ENCODE assay signal across 22 mouse cellular contexts in the genomic region with DNA sequence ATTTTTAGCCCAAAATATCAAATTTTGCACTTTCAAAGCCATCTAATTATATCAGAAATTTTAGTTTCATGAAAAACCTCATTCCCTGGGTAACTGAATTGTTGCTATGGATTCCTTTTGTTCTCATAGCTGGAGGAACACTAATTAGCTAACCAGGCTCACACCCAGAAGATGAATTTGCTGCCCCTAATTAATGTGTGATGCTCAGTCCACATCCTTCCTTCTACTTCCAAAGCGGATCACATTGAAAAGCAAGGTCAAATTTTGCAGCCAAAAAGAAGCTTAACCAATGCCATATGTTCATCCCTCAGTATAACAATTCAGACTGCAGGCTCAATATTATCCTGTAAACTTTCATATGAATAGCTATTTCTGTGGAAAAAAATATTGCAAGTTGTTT. TPM values are rescaled to one million over a fixed set of nuclear protein-coding genes. Genes with fewer than 3 reads are reported as not detected.
A peak's percentile ranks its signal among the peaks of the same experiment; 100 is the strongest.
DNase-seq lines count a peak whose midpoint lies in the region; ATAC-seq and TF ChIP-seq lines count a peak whose summit lies in the region.
"Had no signal": no experiment of that assay in that cellular context is flagged by ENCODE, and none has a peak within 500 bp of the region (broad histone marks: within the 10 kb centered on the region; RNA-seq: fewer than 3 reads in every experiment).

No protein-coding gene starts in this region.

- peak overlapping the region; percentile 60; the same call in 1 of the 2 replicates for H3K27ac ChIP-seq in gastrocnemius, adult 2 months
- H3K27ac ChIP-seq in midbrain, embryonic 14.5 days (replicated peaks; ENCODE audit: low read depth, low read length) = no peak overlapping the region
- H3K27ac ChIP-seq in midbrain, embryonic 16.5 days (ENCODE audit: low read length) = no peak overlapping the region
- H3K27ac ChIP-seq in forebrain, embryonic 10.5 days = peak overlapping the region; percentile 74; the same call in 1 of the 2 replicates
- no peak overlapping the region for H3K27ac ChIP-seq in forebrain, postnatal 0 days (ENCODE audit: low read depth, low read length)
- H3K27ac ChIP-seq: heart, embryonic 15.5 days had no signal

- H3K9ac ChIP-seq in midbrain, embryonic 14.5 days (replicated peaks; ENCODE audit: low read length) = no peak overlapping the region
- no peak overlapping the region for H3K9ac ChIP-seq in midbrain, embryonic 16.5 days (ENCODE audit: low read depth, low read length)
- H3K9ac ChIP-seq in forebrain, postnatal 0 days = no peak overlapping the region
- H3K9ac ChIP-seq: heart, embryonic 15.5 days had no signal

- WGBS in midbrain, embryonic 14.5 days = 82% methylated on average over 1 of the region's 1 CpGs
- 47% methylated on average over 1 of the region's 1 CpGs for WGBS in midbrain, embryonic 16.5 days
- WGBS in forebrain, embryonic 10.5 days = 65% methylated on average over 1 of the region's 1 CpGs
- 32% methylated on average over 1 of the region's 1 CpGs for WGBS in forebrain, postnatal 0 days

- no peak for ATAC-seq in midbrain, embryonic 14.5 days (ENCODE audit: low FRiP score, low TSS enrichment)
- no peak; the same call in 1 of the 2 replicates for ATAC-seq in midbrain, embryonic 16.5 days
- ATAC-seq in forebrain, postnatal 0 days = peak; percentile 56; the same call in 1 of the 2 replicates
- ATAC-seq: activated CD4-positive, CD25-positive, alpha-beta regulatory T cell, adult 4 months; inflammation-experienced regulatory T-cells, adult 6 months had no signal

- no peaks in the 10 kb centered on the region for H3K36me3 ChIP-seq in midbrain, embryonic 14.5 days (ENCODE audit: control insufficient read depth, insufficient read depth, low read length)
- no peaks in the 10 kb centered on the region for H3K36me3 ChIP-seq in midbrain, embryonic 16.5 days (ENCODE audit: control insufficient read depth, insufficient read depth, low read length)
- no peaks in the 10 kb centered on the region for H3K36me3 ChIP-seq in forebrain, embryonic 10.5 days (replicated peaks)
- no peaks in the 10 kb centered on the region for H3K36me3 ChIP-seq in forebrain, postnatal 0 days (ENCODE audit: insufficient read depth)
- H3K36me3 ChIP-seq: heart, embryonic 15.5 days had no signal

- DNase-seq in gastrocnemius, adult 2 months = no peak
- no peak for DNase-seq in gastrocnemius, postnatal 36 days
- peak; percentile 11 for DNase-seq in midbrain, embryonic 14.5 days
- no peak for DNase-seq in forebrain, embryonic 10.5 days (ENCODE audit: extremely low spot score, low spot score)
- DNase-seq in forebrain, postnatal 0 days = peak; percentile 13
- DNase-seq in urinary bladder, adult 2 months (ENCODE audit: low spot score) = no peak
- DNase-seq in left cerebral cortex, postnatal 4 days = no peak
- DNase-seq: adrenal gland, postnatal 10 days; cerebellum, adult 11 months; cerebellum, postnatal 14 days; gastrocnemius, postnatal 14 days; kidney, adult 2 months; kidney, postnatal 4 days; lung, adult 18-20 months; lung, postnatal 14 days; thymus, postnatal 14 days had no signal

- intact Hi-C loops in gastrocnemius, adult 2 months (cut with DNase I) = no loop called here
- intact Hi-C loops in gastrocnemius, postnatal 36 days (cut with DNase I) = no loop called here
- intact Hi-C loops in left cerebral cortex, postnatal 4 days (cut with DNase I) = no loop called here

- no peak overlapping the region for H3K4me3 ChIP-seq in gastrocnemius, adult 2 months
- H3K4me3 ChIP-seq in midbrain, embryonic 14.5 days (replicated peaks; ENCODE audit: low read depth, low read length) = no peak overlapping the region
- H3K4me3 ChIP-seq in midbrain, embryonic 16.5 days (ENCODE audit: low read depth, low read length) = no peak overlapping the region
- H3K4me3 ChIP-seq in forebrain, embryonic 10.5 days = no peak overlapping the region
- H3K4me3 ChIP-seq in forebrain, postnatal 0 days (ENCODE audit: low read depth, low read length) = no peak overlapping the region
- H3K4me3 ChIP-seq: heart, embryonic 15.5 days; megakaryocyte, embryonic 14.5 days had no signal

- H3K4me2 ChIP-seq in midbrain, embryonic 14.5 days (ENCODE audit: low read length) = no peak overlapping the region
- no peak overlapping the region for H3K4me2 ChIP-seq in midbrain, embryonic 16.5 days (ENCODE audit: low read length)
- no peak overlapping the region for H3K4me2 ChIP-seq in forebrain, postnatal 0 days (ENCODE audit: low read depth)
- H3K4me2 ChIP-seq: heart, embryonic 15.5 days had no signal

- TF ChIP-seq CTCF in gastrocnemius, adult 2 months (IDR thresholded peaks at IDR 0.05) = no peak
- TF ChIP-seq CTCF in forebrain, postnatal 0 days (IDR thresholded peaks at IDR 0.05; ENCODE audit: low read depth) = no peak

- H3K9me3 ChIP-seq in midbrain, embryonic 14.5 days (ENCODE audit: control insufficient read depth, low read length) = no peaks in the 10 kb centered on the region
- H3K9me3 ChIP-seq in midbrain, embryonic 16.5 days (replicated peaks; ENCODE audit: control insufficient read depth, low read length, poor library complexity, severe bottlenecking) = no peaks in the 10 kb centered on the region
- H3K9me3 ChIP-seq in forebrain, embryonic 10.5 days = no peaks in the 10 kb centered on the region
- H3K9me3 ChIP-seq in forebrain, postnatal 0 days (ENCODE audit: low read length) = no peaks in the 10 kb centered on the region
- H3K9me3 ChIP-seq: heart, embryonic 15.5 days; megakaryocyte, embryonic 14.5 days had no signal

- no peaks in the 10 kb centered on the region for H3K4me1 ChIP-seq in midbrain, embryonic 14.5 days (ENCODE audit: control insufficient read depth, insufficient read depth, low read length)
- no peaks in the 10 kb centered on the region for H3K4me1 ChIP-seq in midbrain, embryonic 16.5 days (ENCODE audit: control insufficient read depth, insufficient read depth, low read length)
- H3K4me1 ChIP-seq in forebrain, embryonic 10.5 days = peaks cover 47% of the 10 kb centered on the region
- 0 out of 2 replicates have a peak, but pooled peaks cover 7% of the 10 kb centered on the region for H3K4me1 ChIP-seq in forebrain, postnatal 0 days (ENCODE audit: insufficient read depth)
- H3K4me1 ChIP-seq: megakaryocyte, embryonic 14.5 days had no signal

- no peaks in the 10 kb centered on the region for H3K27me3 ChIP-seq in midbrain, embryonic 14.5 days (ENCODE audit: control insufficient read depth, insufficient read depth, low read length)
- no peaks in the 10 kb centered on the region for H3K27me3 ChIP-seq in midbrain, embryonic 16.5 days (ENCODE audit: control insufficient read depth, insufficient read depth, low read depth, low read length)
- no peaks in the 10 kb centered on the region for H3K27me3 ChIP-seq in forebrain, embryonic 10.5 days (ENCODE audit: poor library complexity, severe bottlenecking)
- no peaks in the 10 kb centered on the region for H3K27me3 ChIP-seq in forebrain, postnatal 0 days (ENCODE audit: insufficient read depth, low read length)
- H3K27me3 ChIP-seq: heart, embryonic 15.5 days had no signal

RNA-seq across cellular contexts. Expression of gene Me3, which starts 45.7 kb away (rescaled TPM):
- total RNA-seq in gastrocnemius, adult 2 months (2021) = 100 to 1,000 TPM; 117 to 126 TPM
- 100 to 1,000 TPM; 108 to 125 TPM for total RNA-seq in gastrocnemius, postnatal 36 days (2021)
- polyA plus RNA-seq in midbrain, embryonic 14.5 days (2014; fragmentation: Nextera tagmentation; extraction: Ambion mirVana) = 5.9 and 6.9 TPM in 2 replicates
- polyA plus RNA-seq in midbrain, embryonic 16.5 days (2015; fragmentation: Nextera tagmentation; extraction: Ambion mirVana) = 10.1 and 13.8 TPM in 2 replicates
- polyA plus RNA-seq in forebrain, embryonic 10.5 days (2016; fragmentation: Nextera tagmentation; extraction: Ambion mirVana) = 2.2 and 2.4 TPM in 2 replicates
- total RNA-seq in forebrain, postnatal 0 days (2014; rRNA removed) = 11.8 and 15.6 TPM in 2 replicates
- 14.7 and 15.1 TPM in 2 replicates for polyA plus RNA-seq in forebrain, postnatal 0 days (2015; fragmentation: Nextera tagmentation; extraction: Ambion mirVana)
- 12.6 and 15.2 TPM in 2 replicates for polyA plus RNA-seq in urinary bladder, adult 2 months (2012; rRNA removed)
- 10 to 100 TPM; 26.5 to 31.7 TPM for total RNA-seq in left cerebral cortex, postnatal 4 days (2021)
- total RNA-seq: hematopoietic stem cell, adult 5-6 weeks had no signal

Comparison
In these comparisons a context has a peak if more than half of its experiments do, and no peak if none do; other contexts are left out.
1. DNase-seq: peak in midbrain, embryonic 14.5 days (single experiment) and forebrain, postnatal 0 days (single experiment); none in gastrocnemius, adult 2 months (single experiment), gastrocnemius, postnatal 36 days (0 of 2), forebrain, embryonic 10.5 days (single experiment), urinary bladder, adult 2 months (single experiment) and left cerebral cortex, postnatal 4 days (single experiment).
2. H3K27ac ChIP-seq: peak in gastrocnemius, adult 2 months (single experiment) and forebrain, embryonic 10.5 days (single experiment); none in midbrain, embryonic 14.5 days (single experiment), midbrain, embryonic 16.5 days (single experiment) and forebrain, postnatal 0 days (single experiment).